Mouse (Mus musculus): ENCODE measurements around the gene Ankle2. TPM values are rescaled to one million over a fixed set of nuclear protein-coding genes. Genes with fewer than 3 reads are reported as not detected.

Ankle2 gene
- polyA plus RNA-seq, 3 experiments from 2014 or later = 15.5 to 19.4 (median 16.0) TPM

GRCm38 (mm10) chr5:110285156-110285555 lies 54.4 kb downstream of the Ankle2 start:
- no peak for ATAC-seq

DNA sequence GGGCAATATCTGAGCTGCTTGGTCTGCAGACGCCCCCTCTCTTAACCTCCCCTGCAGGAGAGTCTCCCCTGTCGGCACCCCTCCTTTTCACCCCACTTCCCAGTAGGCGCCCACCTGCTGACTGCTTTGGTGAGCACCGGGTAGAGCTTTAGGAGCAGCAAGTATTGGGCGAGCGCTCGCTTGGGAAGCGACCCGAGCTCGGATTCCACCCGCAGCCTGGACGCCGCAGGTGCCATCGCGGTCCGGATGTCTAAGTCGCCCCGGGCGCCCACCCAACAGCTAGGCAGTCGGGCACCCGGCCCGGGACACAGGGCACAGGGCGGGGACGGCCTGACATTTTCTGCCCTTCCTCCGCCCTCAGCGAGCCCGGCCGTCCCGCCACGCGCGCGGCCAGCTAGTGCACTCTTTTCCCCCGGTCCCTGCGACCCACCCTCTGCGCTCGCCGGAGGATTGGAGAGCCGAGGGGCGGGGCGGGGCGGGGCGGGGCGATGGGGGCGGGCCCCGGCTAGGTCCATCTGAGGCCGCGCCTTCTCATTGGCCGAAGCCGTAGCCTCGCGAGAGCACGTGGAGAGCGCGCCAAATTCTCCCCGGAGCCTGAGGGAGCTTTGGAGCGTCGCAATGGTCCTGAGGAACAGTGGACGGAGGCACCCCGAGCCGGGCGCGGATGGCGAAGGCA lies 55.1 kb downstream of the Ankle2 start, which contains the start of the genes Pxmp2 and Pole:
Gene Pxmp2 (minus strand): TSS at position 417 of the 676 bp plus-strand sequence.
Gene Pole (plus strand): TSS at position 537 of the 676 bp plus-strand sequence.
- peak; percentile 82 for ATAC-seq

DNA sequence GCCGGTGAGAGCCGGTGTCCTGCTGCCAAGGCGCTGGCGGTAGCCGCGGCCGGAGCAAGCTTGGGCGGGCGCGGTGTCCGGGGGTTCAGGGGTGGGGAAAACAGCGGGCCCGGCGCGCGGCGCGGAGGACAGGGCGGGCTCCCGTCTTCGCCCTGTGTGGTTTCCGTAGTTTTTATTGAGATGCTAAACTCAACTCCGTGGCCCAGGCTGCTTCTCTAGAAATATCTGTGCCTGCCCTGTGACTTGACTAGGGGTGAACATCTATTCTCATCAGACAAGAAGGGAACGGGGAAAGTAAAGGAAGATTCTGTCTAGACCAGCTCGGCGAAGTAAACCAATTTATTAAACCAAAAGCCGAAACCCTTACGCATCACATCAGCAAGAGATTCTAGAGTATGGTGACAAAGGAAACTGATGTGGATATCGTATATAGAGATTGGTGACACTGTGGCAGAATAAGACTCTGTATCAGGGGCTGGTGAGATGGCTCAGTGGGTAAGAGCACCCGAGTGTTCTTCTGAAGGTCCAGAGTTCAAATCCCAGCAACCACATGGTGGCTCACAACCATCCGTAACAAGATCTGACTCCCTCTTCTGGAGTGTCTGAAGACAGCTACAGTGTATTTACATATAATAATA lies 55.8 kb downstream of the Ankle2 start:
- peak; percentile 44 for ATAC-seq

GRCm38 (mm10) chr5:110287084-110287475 lies 56.3 kb downstream of the Ankle2 start:
- ATAC-seq = no peak

- ATAC-seq = no peak
Measured at GRCm38 (mm10) chr5:110291649-110292048, 60.8 kb downstream of the Ankle2 start.

GRCm38 (mm10) chr5:110296637-110297036 lies 65.8 kb downstream of the Ankle2 start:
- no peak for ATAC-seq

DNA sequence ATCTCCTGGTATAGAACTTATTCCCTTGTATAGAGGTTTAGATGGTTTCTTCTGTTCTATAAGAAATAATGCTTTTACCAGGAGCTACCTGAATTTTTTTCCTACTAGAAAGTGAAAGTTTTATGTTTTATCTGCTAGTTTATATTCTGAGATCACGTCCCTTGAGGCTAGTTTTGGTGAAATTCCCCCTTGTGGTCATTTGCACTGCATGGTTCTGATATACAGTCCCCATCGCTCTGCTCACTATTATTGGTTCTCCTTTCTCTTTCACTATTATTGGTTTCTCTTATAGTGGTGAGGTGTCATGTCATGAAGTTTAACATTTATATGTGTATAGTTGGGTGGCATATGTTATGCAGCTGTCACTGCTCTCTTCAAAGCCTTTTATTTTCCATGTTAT lies 69.8 kb downstream of the Ankle2 start:
- peak; percentile 32 for ATAC-seq

Other genes starting within 250 kb of the Ankle2 start
- 10 to 100 TPM; 25.9 to 42.4 (median 29.8) TPM for gene Zfp932, start 234.5 kb upstream of the Ankle2 start, polyA plus RNA-seq (2017; shearing (Covaris generic))
- gene Gm17655, start 158.5 kb upstream of the Ankle2 start, polyA plus RNA-seq (2017; shearing (Covaris generic)) = 1 to 10 TPM; 5.6 to 9.1 (median 8.4) TPM
- 1 to 10 TPM; 1.2 to 2.9 (median 1.7) TPM for gene Gm35315, start 136.6 kb upstream of the Ankle2 start, polyA plus RNA-seq (2017; shearing (Covaris generic))
- 1 to 10 TPM in 1 of 3 experiments, under 1 TPM in 2; 0.54 to 1.7 (median 0.75) TPM for gene Plcxd1, start 131.0 kb upstream of the Ankle2 start, polyA plus RNA-seq (2017; shearing (Covaris generic))
- 10 to 100 TPM; 12.3 to 15.1 (median 13.5) TPM for gene Gtpbp6, start 122.8 kb upstream of the Ankle2 start, polyA plus RNA-seq (2017; shearing (Covaris generic))
- gene Zfp605, start 120.9 kb upstream of the Ankle2 start, polyA plus RNA-seq (2017; shearing (Covaris generic)) = 1 to 10 TPM; 2.7 to 4.5 (median 4.4) TPM
- 10 to 100 TPM; 33.8 to 56.1 (median 45.1) TPM for gene Chfr, start 95.2 kb upstream of the Ankle2 start, polyA plus RNA-seq (2017; shearing (Covaris generic))
- 10 to 100 TPM; 18.9 to 22.7 (median 21.9) TPM for gene Golga3, start 54.3 kb upstream of the Ankle2 start, polyA plus RNA-seq (2017; shearing (Covaris generic))
- gene Pgam5, start 38.9 kb downstream of the Ankle2 start, polyA plus RNA-seq (2017; shearing (Covaris generic)) = 10 to 100 TPM; 20.3 to 32.8 (median 29.9) TPM
- 1 to 10 TPM; 2.7 to 4.2 (median 3.1) TPM for gene Pxmp2, start 55.2 kb downstream of the Ankle2 start, polyA plus RNA-seq (2017; shearing (Covaris generic))
- gene Pole, start 55.3 kb downstream of the Ankle2 start, polyA plus RNA-seq (2017; shearing (Covaris generic)) = 10 to 100 TPM in 1 of 3 experiments, 1 to 10 TPM in 2; 4.2 to 16.9 (median 6.5) TPM
- gene P2rx2, start 112.2 kb downstream of the Ankle2 start, polyA plus RNA-seq (2017; shearing (Covaris generic)) = not detected
- gene Lrcol1, start 113.7 kb downstream of the Ankle2 start, polyA plus RNA-seq (2017; shearing (Covaris generic)) = under 1 TPM in 1 of 3 experiments, not detected in 2; 0.49 TPM
- gene Fbrsl1, start 217.5 kb downstream of the Ankle2 start, polyA plus RNA-seq (2017; shearing (Covaris generic)) = 1 to 10 TPM; 4.2 to 9.1 (median 6.6) TPM

Measured in inflammation-experienced regulatory T-cells, adult 6 months (primary cell).